ENCODE assay signal across 8 mouse cellular contexts in genomic region chrX:140062135-140062975, GRCm38 (mm10). TPM values are rescaled to one million over a fixed set of nuclear protein-coding genes. Genes with fewer than 3 reads are reported as not detected.
DNase-seq lines count a peak whose midpoint lies in the region; ATAC-seq and TF ChIP-seq lines count a peak whose summit lies in the region.

TSS of gene Nup62cl (minus strand) at chrX:140062712.
TSS of gene Pih1h3b (plus strand) at chrX:140062879.

- DNase-seq in CH12.LX (ENCODE audit: extremely low read depth), result peak; percentile 52
- DNase-seq in adrenal gland, adult 18-20 months (ENCODE audit: low spot score in 2 of 2), result peak; percentile 34 to 43
- DNase-seq in embryonic facial prominence, embryonic 11.5 days (ENCODE audit: low spot score), result peak; percentile 49
- peak; percentile 67 for DNase-seq in kidney, adult 9 months
- peak; percentile 67 for DNase-seq in lung, postnatal 0 days (ENCODE audit: low spot score)
- DNase-seq in ovary, postnatal 36 days (ENCODE audit: low spot score), result peak; percentile 52
- DNase-seq in layer of hippocampus, postnatal 25 days (ENCODE audit: extremely low spot score in 1 of 2, low spot score in 1 of 2), result no peak

- peak within 1 kb of the TSS; percentile 47 to 74 (median 53) for H3K4me3 ChIP-seq in CH12.LX (replicated peaks in 1 of 3; ENCODE audit: low read depth in 2 of 3, low read length in 2 of 3, poor library complexity in 1 of 3)
- peak within 1 kb of the TSS; percentile 32 for H3K4me3 ChIP-seq in embryonic facial prominence, embryonic 11.5 days (ENCODE audit: low read depth, low read length)
- H3K4me3 ChIP-seq in heart, embryonic 11.5 days (ENCODE audit: low read depth, low read length), result peak within 1 kb of the TSS; percentile 41
- H3K4me3 ChIP-seq in lung, postnatal 0 days (ENCODE audit: low read depth, low read length), result peak within 1 kb of the TSS; percentile 34

- peak; percentile 72; the same call in 1 of the 2 replicates for ATAC-seq in embryonic facial prominence, embryonic 11.5 days (replicated peaks; ENCODE audit: insufficient number of reproducible peaks, low FRiP score, low TSS enrichment, low read depth)
- ATAC-seq in heart, embryonic 11.5 days (replicated peaks; ENCODE audit: insufficient number of reproducible peaks, low FRiP score, low TSS enrichment), result peak; percentile 22; the same call in 1 of the 2 replicates
- peak; percentile 85 for ATAC-seq in lung, postnatal 0 days

- H3K36me3 ChIP-seq in CH12.LX (replicated peaks in 1 of 2; ENCODE audit: control insufficient read depth in 1 of 2, insufficient read depth in 1 of 2, low read length in 1 of 2), result no peaks in the 10 kb centered on the region
- H3K36me3 ChIP-seq in embryonic facial prominence, embryonic 11.5 days (replicated peaks; ENCODE audit: control insufficient read depth, insufficient read depth, low read depth, low read length), result no peaks in the 10 kb centered on the region
- H3K36me3 ChIP-seq in heart, embryonic 11.5 days (ENCODE audit: control insufficient read depth, insufficient read depth, low read length), result no peaks in the 10 kb centered on the region
- H3K36me3 ChIP-seq in lung, postnatal 0 days (ENCODE audit: insufficient read depth, low read length), result no peaks in the 10 kb centered on the region

- TF ChIP-seq POLR2A in CH12.LX (IDR thresholded peaks at IDR 0.05; ENCODE audit: low read depth, low read length), result no peak

- no peaks in the 10 kb centered on the region for H3K27me3 ChIP-seq in CH12.LX (replicated peaks)
- H3K27me3 ChIP-seq in embryonic facial prominence, embryonic 11.5 days (ENCODE audit: control insufficient read depth, insufficient read depth, low read length), result peaks cover 17% of the 10 kb centered on the region
- peaks cover 11% of the 10 kb centered on the region; the same call in 1 of the 2 replicates for H3K27me3 ChIP-seq in heart, embryonic 11.5 days (ENCODE audit: control insufficient read depth, insufficient read depth, low read length)
- H3K27me3 ChIP-seq in lung, postnatal 0 days (replicated peaks; ENCODE audit: insufficient read depth, low read length), result no peaks in the 10 kb centered on the region

- no peak for TF ChIP-seq EP300 in CH12.LX (IDR thresholded peaks at IDR 0.05; ENCODE audit: low read length)
- no peak for TF ChIP-seq EP300 in lung, postnatal 0 days (IDR thresholded peaks at IDR 0.05)

- no peak for TF ChIP-seq RAD21 in CH12.LX (IDR thresholded peaks at IDR 0.05; ENCODE audit: low read depth, low read length)

- H3K4me2 ChIP-seq in CH12.LX (ENCODE audit: insufficient read depth, low read depth, poor library complexity, severe bottlenecking), result peak within 1 kb of the TSS; percentile 82
- peak within 1 kb of the TSS; percentile 45 for H3K4me2 ChIP-seq in embryonic facial prominence, embryonic 11.5 days (ENCODE audit: low read depth, low read length)
- peak within 1 kb of the TSS; percentile 61 for H3K4me2 ChIP-seq in heart, embryonic 11.5 days
- peak within 1 kb of the TSS; percentile 60 for H3K4me2 ChIP-seq in lung, postnatal 0 days (replicated peaks; ENCODE audit: low read depth, low read length)

- in situ Hi-C loops in CH12.LX (cut with MboI; ENCODE audit: low pct_ligation_motif_present, low pct_unique_long_range_greater_than_20kb, low sequenced_read_pairs), result loop anchor here (25.0 kb wide), 1 partner anchor 100 kb away; no protein-coding TSS in a partner anchor

- TF ChIP-seq CTCF in CH12.LX (conservative IDR thresholded peaks at IDR 0.05 in 1 of 2, IDR thresholded peaks at IDR 0.05 in 1 of 2; ENCODE audit: low read depth in 2 of 2, low read length in 2 of 2), result no peak
- no peak for TF ChIP-seq CTCF in lung, postnatal 0 days (IDR thresholded peaks at IDR 0.05)

- peaks cover 2 to 7% of the 10 kb centered on the region in 2 experiments; a peak in 3 of 4 replicates for H3K4me1 ChIP-seq in CH12.LX (ENCODE audit: control insufficient read depth in 1 of 2, insufficient read depth in 2 of 2)
- H3K4me1 ChIP-seq in embryonic facial prominence, embryonic 11.5 days (ENCODE audit: control insufficient read depth, insufficient read depth, low read length), result no peaks in the 10 kb centered on the region
- H3K4me1 ChIP-seq in heart, embryonic 11.5 days (ENCODE audit: control insufficient read depth, insufficient read depth, low read length), result no peaks in the 10 kb centered on the region
- H3K4me1 ChIP-seq in lung, postnatal 0 days (ENCODE audit: insufficient read depth, low read depth, low read length), result no peaks in the 10 kb centered on the region

- H3K79me2 ChIP-seq in CH12.LX (replicated peaks; ENCODE audit: control insufficient read depth, extremely low read depth, insufficient read depth, poor library complexity, severe bottlenecking), result no peaks in the 10 kb centered on the region; the same call in 1 of the 2 replicates

- dilution Hi-C loops in CH12.LX (cut with MboI; ENCODE audit: extremely low pct_ligation_motif_present, extremely low pct_unique_long_range_greater_than_20kb, low sequenced_read_pairs), result no loop called here

- no peaks in the 10 kb centered on the region for H3K9me3 ChIP-seq in CH12.LX (replicated peaks; ENCODE audit: low read length)
- H3K9me3 ChIP-seq in embryonic facial prominence, embryonic 11.5 days (replicated peaks; ENCODE audit: control insufficient read depth, low read length), result no peaks in the 10 kb centered on the region; the same call in 1 of the 2 replicates
- H3K9me3 ChIP-seq in heart, embryonic 11.5 days (replicated peaks; ENCODE audit: control insufficient read depth, low read length), result peaks cover 8% of the 10 kb centered on the region
- no peaks in the 10 kb centered on the region for H3K9me3 ChIP-seq in lung, postnatal 0 days (ENCODE audit: low read length)

- H3K9ac ChIP-seq in CH12.LX (ENCODE audit: insufficient read depth, low read depth), result peak within 1 kb of the TSS; percentile 44
- no peak within 1 kb of the TSS for H3K9ac ChIP-seq in embryonic facial prominence, embryonic 11.5 days (replicated peaks; ENCODE audit: low read length)
- H3K9ac ChIP-seq in heart, embryonic 11.5 days (ENCODE audit: low read depth, low read length), result no peak within 1 kb of the TSS
- no peak within 1 kb of the TSS for H3K9ac ChIP-seq in lung, postnatal 0 days (replicated peaks; ENCODE audit: low read depth)

- no peak within 1 kb of the TSS for H3K27ac ChIP-seq in CH12.LX (ENCODE audit: insufficient read depth, low read depth)
- no peak within 1 kb of the TSS for H3K27ac ChIP-seq in embryonic facial prominence, embryonic 11.5 days (replicated peaks; ENCODE audit: low read depth, low read length)
- no peak within 1 kb of the TSS for H3K27ac ChIP-seq in heart, embryonic 11.5 days (ENCODE audit: low read depth, low read length)
- H3K27ac ChIP-seq in lung, postnatal 0 days (ENCODE audit: low read length), result no peak within 1 kb of the TSS

- 22% methylated on average over 56 of the region's 64 CpGs for WGBS in embryonic facial prominence, embryonic 11.5 days
- 24% methylated on average over 64 of the region's 64 CpGs for WGBS in heart, embryonic 11.5 days (ENCODE audit: insufficient replicate concordance)
- WGBS in lung, postnatal 0 days, result 23% methylated on average over 61 of the region's 64 CpGs

TF ChIP-seq in CH12.LX, 34 proteins besides CTCF, POLR2A, EP300 and RAD21 (continues in another document):
- TF ChIP-seq NRF1 (IDR thresholded peaks at IDR 0.05; ENCODE audit: low read depth, low read length) (no peak), ZC3H11A (IDR thresholded peaks at IDR 0.05; ENCODE audit: low read depth, low read length) (no peak), IRF4 (IDR thresholded peaks at IDR 0.05; ENCODE audit: low read depth, low read length) (no peak), POLR2AphosphoS2 (IDR thresholded peaks at IDR 0.05; ENCODE audit: low read depth, low read length) (no peak), ZMIZ1 (IDR thresholded peaks at IDR 0.05; ENCODE audit: low read depth, low read length) (no peak), GABPA (IDR thresholded peaks at IDR 0.05; ENCODE audit: insufficient replicate concordance, low read depth, low read length) (no peak), RCOR1 (conservative IDR thresholded peaks at IDR 0.05; ENCODE audit: low read depth, low read length) (no peak), ELF1 (IDR thresholded peaks at IDR 0.05; ENCODE audit: low read depth, low read length) (no peak), ZKSCAN1 (IDR thresholded peaks at IDR 0.05; ENCODE audit: borderline replicate concordance, low read depth, low read length) (no peak), CHD2 (IDR thresholded peaks at IDR 0.05; ENCODE audit: low read length) (no peak), MAFK (IDR thresholded peaks at IDR 0.05; ENCODE audit: insufficient replicate concordance, low read length) (no peak), TCF12 (IDR thresholded peaks at IDR 0.05; ENCODE audit: low read depth, low read length) (no peak; the same call in 1 of the 2 replicates), SIN3A (IDR thresholded peaks at IDR 0.05; ENCODE audit: low read length) (peak; percentile 75), MAX (IDR thresholded peaks at IDR 0.05; ENCODE audit: low read length) (0 out of 2 replicates have a peak, but pooled peaks have one; percentile 33), NELFE (IDR thresholded peaks at IDR 0.05; ENCODE audit: low read depth, low read length) (no peak), CHD1 (IDR thresholded peaks at IDR 0.05; ENCODE audit: low read depth, low read length) (no peak), HCFC1 (IDR thresholded peaks at IDR 0.05; ENCODE audit: low read depth, low read length) (no peak), JUND (conservative IDR thresholded peaks at IDR 0.05; ENCODE audit: low read depth, low read length) (no peak)

RNA-seq across cellular contexts. Expression of gene Nup62cl, which starts in this region (rescaled TPM):
- 29.3 and 41.8 TPM in 2 replicates for total RNA-seq in CH12.LX (2012; rRNA removed)
- 15.1 and 17.0 TPM in 2 replicates for total RNA-seq in CH12.LX (2014; rRNA removed)
- polyA plus RNA-seq in CH12.LX (2012; ENCODE audit: insufficient read length, low read depth), result 7.2 and 8.3 TPM in 2 replicates
- 10 to 100 TPM in 1 of 2 experiments, 1 to 10 TPM in 1; 5.5 to 13.4 TPM for total RNA-seq in adrenal gland, adult 18-20 months (2021)
- 2.3 and 2.6 TPM in 2 replicates for polyA plus RNA-seq in embryonic facial prominence, embryonic 11.5 days (2014; fragmentation: Nextera tagmentation; extraction: Ambion mirVana)
- polyA plus RNA-seq in heart, embryonic 11.5 days (2014; fragmentation: Nextera tagmentation; extraction: Ambion mirVana), result 1.9 and 5.0 TPM in 2 replicates
- polyA plus RNA-seq in lung, postnatal 0 days (2015; fragmentation: Nextera tagmentation; extraction: Ambion mirVana), result 7.9 and 8.7 TPM in 2 replicates
- total RNA-seq in layer of hippocampus, postnatal 25 days (2021), result under 1 TPM; 0.19 to 0.39 TPM

RNA-seq across cellular contexts. Expression of gene Pih1h3b, which starts in this region (rescaled TPM):
- total RNA-seq in CH12.LX (2012; rRNA removed) (0.92 and 1.8 TPM in 2 replicates), CH12.LX (2014; rRNA removed) (0.26 and 0.48 TPM in 2 replicates)
- polyA plus RNA-seq in CH12.LX (2012; ENCODE audit: insufficient read length, low read depth), result 0.20 and 0.22 TPM in 2 replicates
- not detected for total RNA-seq in adrenal gland, adult 18-20 months (2021)
- not detected in 2 replicates for polyA plus RNA-seq in embryonic facial prominence, embryonic 11.5 days (2014; fragmentation: Nextera tagmentation; extraction: Ambion mirVana)
- not detected in 2 replicates for polyA plus RNA-seq in heart, embryonic 11.5 days (2014; fragmentation: Nextera tagmentation; extraction: Ambion mirVana)
- polyA plus RNA-seq in lung, postnatal 0 days (2015; fragmentation: Nextera tagmentation; extraction: Ambion mirVana), result 0.50 and 0.67 TPM in 2 replicates
- not detected for total RNA-seq in layer of hippocampus, postnatal 25 days (2021)

Comparison
In these comparisons a context has a peak if more than half of its experiments do, and no peak if none do; other contexts are left out.
1. RNA of gene Nup62cl (total RNA-seq): 15.1 to 41.8 TPM in CH12.LX and 5.5 to 13.4 TPM in adrenal gland, adult 18-20 months; 0.19 to 0.39 TPM in layer of hippocampus, postnatal 25 days; every median in the first group is over 4 times any median in the second.
2. DNase-seq: peak in CH12.LX (single experiment), adrenal gland, adult 18-20 months (2 of 2), embryonic facial prominence, embryonic 11.5 days (single experiment), kidney, adult 9 months (single experiment), lung, postnatal 0 days (single experiment) and ovary, postnatal 36 days (single experiment); none in layer of hippocampus, postnatal 25 days (0 of 2).
3. ATAC-seq: peak in every context shown above with its lines; median percentile 85 in lung, postnatal 0 days; 72 in embryonic facial prominence, embryonic 11.5 days; 22 in heart, embryonic 11.5 days.
4. Peak in every context shown above with its lines, with median percentiles within 50 percentile points of each other: H3K4me2 ChIP-seq and H3K4me3 ChIP-seq.